In genomic region chr16:23240950-23241259, GRCm38 (mm10) we compare ENCODE assay signal across 8 mouse cellular contexts. TPM values are rescaled to one million over a fixed set of nuclear protein-coding genes. Genes with fewer than 3 reads are reported as not detected.
A peak's percentile ranks its signal among the peaks of the same experiment; 100 is the strongest.
DNase-seq lines count a peak whose midpoint lies in the region; ATAC-seq and TF ChIP-seq lines count a peak whose summit lies in the region.
"Had no signal": no experiment of that assay in that cellular context is flagged by ENCODE, and none has a peak within 500 bp of the region (broad histone marks: within the 10 kb centered on the region; RNA-seq: fewer than 3 reads in every experiment).

No protein-coding gene starts in this region.

- H3K79me2 ChIP-seq in myocyte (ENCODE audit: control insufficient read depth, insufficient read depth): no peaks in the 10 kb centered on the region

- no peaks in the 10 kb centered on the region for H3K27me3 ChIP-seq in embryonic facial prominence, embryonic 12.5 days
- H3K27me3 ChIP-seq in hindbrain, embryonic 13.5 days: no peaks in the 10 kb centered on the region
- no peaks in the 10 kb centered on the region for H3K27me3 ChIP-seq in myocyte (ENCODE audit: control insufficient read depth, insufficient read depth, insufficient read length)

- no peak for TF ChIP-seq POLR2A in myocyte (IDR thresholded peaks at IDR 0.05; ENCODE audit: insufficient read length, low read depth)

- TF ChIP-seq CTCF in layer of hippocampus, adult 2 months (conservative IDR thresholded peaks at IDR 0.05): no peak

- no peak overlapping the region for H3K4me2 ChIP-seq in embryonic facial prominence, embryonic 12.5 days (replicated peaks)
- no peak overlapping the region; the same call in 1 of the 2 replicates for H3K4me2 ChIP-seq in hindbrain, embryonic 13.5 days
- H3K4me2 ChIP-seq in myocyte (ENCODE audit: low read depth): peak overlapping the region; percentile 26

- H3K9ac ChIP-seq in embryonic facial prominence, embryonic 12.5 days: no peak overlapping the region
- peak overlapping the region; percentile 49; the same call in 1 of the 2 replicates for H3K9ac ChIP-seq in hindbrain, embryonic 13.5 days

- H3K36me3 ChIP-seq in embryonic facial prominence, embryonic 12.5 days: no peaks in the 10 kb centered on the region
- H3K36me3 ChIP-seq in hindbrain, embryonic 13.5 days: peaks cover 4% of the 10 kb centered on the region; the same call in 1 of the 2 replicates
- H3K36me3 ChIP-seq in myocyte (ENCODE audit: control insufficient read depth, insufficient read depth): no peaks in the 10 kb centered on the region

- DNase-seq in layer of hippocampus, adult 2 months (ENCODE audit: low spot score in 2 of 2): no peak
- DNase-seq in layer of hippocampus, adult 9-11 months: no peak
- no peak for DNase-seq in spleen, adult 18-20 months
- no peak for DNase-seq in cerebellum, adult 9-10 months

- no peak overlapping the region for H3K4me3 ChIP-seq in layer of hippocampus, adult 2 months
- no peak overlapping the region for H3K4me3 ChIP-seq in embryonic facial prominence, embryonic 12.5 days
- no peak overlapping the region for H3K4me3 ChIP-seq in hindbrain, embryonic 13.5 days
- H3K4me3 ChIP-seq in myocyte: no peak overlapping the region

- WGBS in embryonic facial prominence, embryonic 12.5 days: 42% methylated on average over 5 of the region's 5 CpGs
- WGBS in hindbrain, embryonic 13.5 days: 63% methylated on average over 5 of the region's 5 CpGs

- H3K9me3 ChIP-seq in embryonic facial prominence, embryonic 12.5 days: no peaks in the 10 kb centered on the region
- H3K9me3 ChIP-seq in hindbrain, embryonic 13.5 days: no peaks in the 10 kb centered on the region

- H3ac ChIP-seq in myocyte (ENCODE audit: control insufficient read depth, insufficient read length): no peak overlapping the region

- no peak for ATAC-seq in embryonic facial prominence, embryonic 12.5 days (ENCODE audit: insufficient number of reproducible peaks, insufficient read depth, low FRiP score, low TSS enrichment)
- ATAC-seq in hindbrain, embryonic 13.5 days (ENCODE audit: low FRiP score): no peak; the same call in 1 of the 2 replicates

- peak overlapping the region; percentile 86 for H3K27ac ChIP-seq in layer of hippocampus, adult 2 months
- H3K27ac ChIP-seq in embryonic facial prominence, embryonic 12.5 days: peak overlapping the region; percentile 70; the same call in 1 of the 2 replicates
- H3K27ac ChIP-seq in hindbrain, embryonic 13.5 days: peak overlapping the region; percentile 83

- H3K4me1 ChIP-seq in embryonic facial prominence, embryonic 12.5 days: peaks cover 33% of the 10 kb centered on the region
- H3K4me1 ChIP-seq in hindbrain, embryonic 13.5 days (replicated peaks): peaks cover 32% of the 10 kb centered on the region

TF ChIP-seq in myocyte, 11 proteins besides CTCF, POLR2A, EP300 and RAD21:
- TF ChIP-seq SRF (IDR thresholded peaks at IDR 0.05; ENCODE audit: control insufficient read depth, insufficient read length, low read depth) (no peak), E2F4 (IDR thresholded peaks at IDR 0.05; ENCODE audit: insufficient read depth) (no peak), USF1 (IDR thresholded peaks at IDR 0.05; ENCODE audit: low read depth) (no peak), MYOD1 (IDR thresholded peaks at IDR 0.05; ENCODE audit: control insufficient read depth in 1 of 3, insufficient read length in 2 of 3, low read depth in 2 of 3) (no peak), TCF12 (IDR thresholded peaks at IDR 0.05; ENCODE audit: insufficient read depth, poor library complexity, severe bottlenecking) (no peak), MYOG (IDR thresholded peaks at IDR 0.05; ENCODE audit: control insufficient read depth in 1 of 3, insufficient read depth in 1 of 3, insufficient read length in 2 of 3, low read depth in 2 of 3) (no peak), POLR2AphosphoS2 (IDR thresholded peaks at IDR 0.05; ENCODE audit: insufficient read length, low read depth) (no peak), CEBPB (IDR thresholded peaks at IDR 0.05; ENCODE audit: insufficient read depth, poor library complexity, severe bottlenecking) (no peak), REST (IDR thresholded peaks at IDR 0.05; ENCODE audit: insufficient read depth, insufficient read length) (no peak), MAX (IDR thresholded peaks at IDR 0.05; ENCODE audit: low read depth) (no peak)
TF ChIP-seq in myocyte: peak in this region for 0.

RNA-seq across cellular contexts. Expression of gene St6gal1, which starts 16.4 kb away (rescaled TPM):
- total RNA-seq in layer of hippocampus, adult 2 months (2021): 10 to 100 TPM; 15.2 to 17.3 TPM
- 29.6 and 31.7 TPM in 2 replicates for polyA plus RNA-seq in embryonic facial prominence, embryonic 12.5 days (2016; fragmentation: Nextera tagmentation; extraction: Ambion mirVana)
- 38.9 and 41.6 TPM in 2 replicates for polyA plus RNA-seq in hindbrain, embryonic 13.5 days (2015; fragmentation: Nextera tagmentation; extraction: Ambion mirVana)
- 5.7 TPM for polyA plus RNA-seq in myocyte (2012; fragmentation: generic; extraction: Trizol)
- total RNA-seq: MEL had no signal
